Mouse (Mus musculus) G1E (cell line): ENCODE results near the gene Sell.

Experiments used
- CTCF ChIP-seq: IDR thresholded peaks from 2 replicates; pipeline ENCODE4 v1.5.1; 2012; ENCODE audit warnings: low read depth, low read length, inconsistent platforms, mixed read lengths
- GATA2 ChIP-seq: IDR thresholded peaks from 2 replicates; pipeline ENCODE4 v1.6.1; 2012; ENCODE audit warnings: low read depth, low read length, inconsistent platforms, borderline replicate concordance

DNA sequence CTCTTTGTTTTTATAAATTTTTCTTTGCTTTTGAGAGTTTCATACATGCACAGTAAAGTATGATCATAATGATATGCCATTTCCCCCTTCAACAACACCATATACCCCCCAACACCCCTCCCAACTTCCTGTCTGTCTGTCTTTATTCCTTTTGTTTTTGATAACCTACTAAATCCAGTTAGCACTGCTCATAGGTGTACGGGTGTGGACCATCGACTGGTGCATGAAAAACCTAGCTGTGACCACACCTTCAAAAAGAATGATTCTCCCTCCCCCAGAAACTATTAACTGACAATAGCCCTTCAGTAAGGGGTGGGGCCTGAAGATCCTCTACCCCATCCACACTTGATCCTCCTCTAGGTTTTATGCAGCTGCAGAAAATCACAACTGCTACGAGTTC lies 2.0 kb downstream of the Sell start:
- TF ChIP-seq CTCF (no peak), GATA2 (no peak)
